ENCODE assay signal across 14 mouse cellular contexts in genomic region chr10:58800996-58801433, GRCm38 (mm10). TPM values are rescaled to one million over a fixed set of nuclear protein-coding genes. Genes with fewer than 3 reads are reported as not detected.
DNase-seq lines count a peak whose midpoint lies in the region; ATAC-seq and TF ChIP-seq lines count a peak whose summit lies in the region.
"Had no signal": no experiment of that assay in that cellular context is flagged by ENCODE, and none has a peak within 500 bp of the region (broad histone marks: within the 10 kb centered on the region; RNA-seq: fewer than 3 reads in every experiment).

No protein-coding gene starts in this region.

- no peak overlapping the region for H3K9ac ChIP-seq in neural tube, embryonic 12.5 days
- H3K9ac ChIP-seq in forebrain, embryonic 16.5 days (replicated peaks; ENCODE audit: low read depth, low read length) = peak overlapping the region; percentile 6; the same call in 1 of the 2 replicates
- H3K9ac ChIP-seq: liver, postnatal 0 days had no signal

- H3K27ac ChIP-seq in neural tube, embryonic 12.5 days = no peak overlapping the region
- peak overlapping the region; percentile 20 for H3K27ac ChIP-seq in forebrain, embryonic 16.5 days (ENCODE audit: low read length)
- H3K27ac ChIP-seq in gastrocnemius, adult 2 months = no peak overlapping the region

- peak; percentile 50; the same call in 1 of the 2 replicates for ATAC-seq in neural tube, embryonic 12.5 days (ENCODE audit: low FRiP score, low read depth)
- ATAC-seq in forebrain, embryonic 16.5 days = peak; percentile 60
- ATAC-seq: liver, postnatal 0 days had no signal

- intact Hi-C loops in left cerebral cortex, postnatal 25 days (cut with DNase I) = no loop called here
- intact Hi-C loops in gastrocnemius, adult 2 months (cut with DNase I) = no loop called here

- peaks cover 5% of the 10 kb centered on the region; the same call in 1 of the 2 replicates for H3K4me1 ChIP-seq in neural tube, embryonic 12.5 days
- peaks cover 19% of the 10 kb centered on the region for H3K4me1 ChIP-seq in forebrain, embryonic 16.5 days (replicated peaks; ENCODE audit: control insufficient read depth, insufficient read depth, low read length)
- H3K4me1 ChIP-seq: megakaryocyte, embryonic 14.5 days had no signal

- H3K27me3 ChIP-seq in neural tube, embryonic 12.5 days (replicated peaks) = no peaks in the 10 kb centered on the region
- H3K27me3 ChIP-seq in forebrain, embryonic 16.5 days (replicated peaks; ENCODE audit: control insufficient read depth, insufficient read depth, low read length) = no peaks in the 10 kb centered on the region
- H3K27me3 ChIP-seq: megakaryocyte, embryonic 14.5 days had no signal

- DNase-seq in neural tube, embryonic 10.5 days (ENCODE audit: extremely low spot score, low spot score) = no peak
- DNase-seq in left cerebral cortex, postnatal 25 days (ENCODE audit: low spot score in 2 of 2) = peak; percentile 57 to 80
- peak; percentile 29 for DNase-seq in right cerebral cortex, postnatal 4 days
- no peak for DNase-seq in kidney, postnatal 14 days
- no peak for DNase-seq in cerebellum, postnatal 25 days
- no peak for DNase-seq in gastrocnemius, adult 2 months
- DNase-seq: adrenal gland, postnatal 36 days; cerebellum, adult 8-10 months; heart, postnatal 36 days; liver, postnatal 0 days; thymus, postnatal 4 days had no signal

- WGBS in neural tube, embryonic 12.5 days = 49% methylated on average over 21 of the region's 21 CpGs
- WGBS in forebrain, embryonic 16.5 days = 12% methylated on average over 21 of the region's 21 CpGs

- peak overlapping the region; percentile 38 for H3K4me2 ChIP-seq in neural tube, embryonic 12.5 days (replicated peaks)
- H3K4me2 ChIP-seq in forebrain, embryonic 16.5 days (ENCODE audit: low read length) = peak overlapping the region; percentile 25

- no peaks in the 10 kb centered on the region for H3K36me3 ChIP-seq in neural tube, embryonic 12.5 days
- no peaks in the 10 kb centered on the region for H3K36me3 ChIP-seq in forebrain, embryonic 16.5 days (ENCODE audit: control insufficient read depth, insufficient read depth)

- no peak for TF ChIP-seq CTCF in gastrocnemius, adult 2 months (IDR thresholded peaks at IDR 0.05)

- no peaks in the 10 kb centered on the region for H3K9me3 ChIP-seq in neural tube, embryonic 12.5 days
- no peaks in the 10 kb centered on the region for H3K9me3 ChIP-seq in forebrain, embryonic 16.5 days (ENCODE audit: control insufficient read depth, low read length)
- H3K9me3 ChIP-seq: megakaryocyte, embryonic 14.5 days had no signal

- H3K4me3 ChIP-seq in neural tube, embryonic 12.5 days = no peak overlapping the region
- peak overlapping the region; percentile 2; the same call in 1 of the 2 replicates for H3K4me3 ChIP-seq in forebrain, embryonic 16.5 days (replicated peaks; ENCODE audit: low read length)
- H3K4me3 ChIP-seq in gastrocnemius, adult 2 months = no peak overlapping the region
- H3K4me3 ChIP-seq: megakaryocyte, embryonic 14.5 days had no signal

RNA-seq across cellular contexts. Expression of gene Sh3rf3, which starts 12.1 kb away (rescaled TPM):
- 3.6 and 6.3 TPM in 2 replicates for polyA plus RNA-seq in neural tube, embryonic 12.5 days (2016; fragmentation: Nextera tagmentation; extraction: Ambion mirVana)
- 9.2 and 11.0 TPM in 2 replicates for polyA plus RNA-seq in forebrain, embryonic 16.5 days (2015; fragmentation: Nextera tagmentation; extraction: Ambion mirVana)
- 10 to 100 TPM; 51.2 to 52.5 TPM for total RNA-seq in left cerebral cortex, postnatal 25 days (2021)
- total RNA-seq in gastrocnemius, adult 2 months (2021) = 1 to 10 TPM in 1 of 2 experiments, under 1 TPM in 1; 0.41 to 1.0 TPM
- polyA plus RNA-seq: liver, postnatal 0 days had no signal

Comparison
In these comparisons a context has a peak if more than half of its experiments do, and no peak if none do; other contexts are left out.
1. DNase-seq: peak in left cerebral cortex, postnatal 25 days (2 of 2) and right cerebral cortex, postnatal 4 days (single experiment); none in neural tube, embryonic 10.5 days (single experiment), kidney, postnatal 14 days (single experiment), cerebellum, postnatal 25 days (0 of 2) and gastrocnemius, adult 2 months (single experiment).
2. RNA of gene Sh3rf3, which starts 12.1 kb away (total RNA-seq): 51.2 to 52.5 TPM in left cerebral cortex, postnatal 25 days; 0.41 to 1.0 TPM in gastrocnemius, adult 2 months; every median in the first group is over 10 times any median in the second.